ENCODE assay signal across 9 mouse cellular contexts in the genomic region with DNA sequence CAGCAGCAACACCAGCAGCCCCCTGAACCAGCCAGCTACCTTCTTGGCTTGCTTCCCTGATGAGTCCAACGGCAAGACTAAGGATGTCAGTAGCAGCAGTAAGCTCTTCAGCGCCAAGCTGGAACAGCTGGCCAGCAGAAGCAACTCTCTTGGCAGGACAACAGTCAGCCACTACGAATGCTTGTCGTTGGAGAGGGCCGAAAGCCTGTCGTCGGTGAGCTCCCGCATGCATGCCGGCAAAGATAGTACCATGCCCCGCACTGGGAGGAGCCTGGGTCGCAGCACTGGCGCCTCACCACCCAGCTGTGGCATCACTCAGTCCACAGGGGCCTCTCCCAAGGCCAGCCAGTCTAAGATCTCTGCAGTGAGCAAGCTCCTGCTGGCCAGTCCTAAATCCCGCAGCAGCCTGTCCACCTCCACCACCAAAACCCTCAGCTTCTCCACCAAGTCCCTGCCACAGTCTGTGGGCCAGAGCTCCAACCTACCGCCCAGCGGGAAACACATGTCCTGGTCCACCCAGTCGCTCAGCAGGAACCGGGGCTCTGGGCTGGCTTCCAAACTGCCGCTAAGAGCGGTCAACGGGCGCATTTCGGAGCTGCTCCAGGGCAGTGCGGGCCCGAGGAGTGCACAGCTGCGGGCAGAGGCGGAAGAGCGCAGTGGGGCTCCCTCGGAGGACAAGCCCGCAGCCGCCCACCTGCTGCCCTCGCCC.
DNase-seq lines count a peak whose midpoint lies in the region; ATAC-seq lines count a peak whose summit lies in the region.
"Had no signal": no experiment of that assay in that cellular context is flagged by ENCODE, and none has a peak within 500 bp of the region (broad histone marks: within the 10 kb centered on the region; RNA-seq: fewer than 3 reads in every experiment).

No protein-coding gene starts in this region.

- no peaks in the 10 kb centered on the region for H3K9me3 ChIP-seq in heart, embryonic 16.5 days (replicated peaks; ENCODE audit: control insufficient read depth, low read length)
- H3K9me3 ChIP-seq in forebrain, embryonic 11.5 days (ENCODE audit: control insufficient read depth, low read length): no peaks in the 10 kb centered on the region
- no peaks in the 10 kb centered on the region for H3K9me3 ChIP-seq in limb, embryonic 13.5 days
- H3K9me3 ChIP-seq: neural tube, embryonic 12.5 days had no signal

- 0 out of 2 replicates have a peak overlapping the region, but pooled peaks have one; percentile 1 for H3K4me2 ChIP-seq in heart, embryonic 16.5 days (ENCODE audit: low read depth, low read length)
- H3K4me2 ChIP-seq in forebrain, embryonic 11.5 days (ENCODE audit: low read depth, low read length, severe bottlenecking): peak overlapping the region; percentile 15; the same call in 1 of the 2 replicates
- H3K4me2 ChIP-seq in limb, embryonic 13.5 days (replicated peaks): no peak overlapping the region
- H3K4me2 ChIP-seq: neural tube, embryonic 12.5 days had no signal

- 0 out of 2 replicates have a peak, but pooled peaks have one; percentile 7 for ATAC-seq in heart, embryonic 16.5 days (replicated peaks; ENCODE audit: extremely low read depth, insufficient read depth, low FRiP score)
- ATAC-seq in forebrain, embryonic 11.5 days (replicated peaks; ENCODE audit: low FRiP score): no peak
- ATAC-seq in limb, embryonic 13.5 days (ENCODE audit: low FRiP score, low read depth): 0 out of 2 replicates have a peak, but pooled peaks have one; percentile 36

- WGBS in heart, embryonic 16.5 days: 43% methylated on average over 31 of the region's 31 CpGs
- WGBS in forebrain, embryonic 11.5 days: 51% methylated on average over 31 of the region's 31 CpGs
- WGBS in limb, embryonic 13.5 days: 72% methylated on average over 31 of the region's 31 CpGs

- no peaks in the 10 kb centered on the region for H3K27me3 ChIP-seq in heart, embryonic 16.5 days (ENCODE audit: control insufficient read depth, insufficient read depth, low read length)
- no peaks in the 10 kb centered on the region; the same call in 1 of the 2 replicates for H3K27me3 ChIP-seq in forebrain, embryonic 11.5 days (ENCODE audit: control insufficient read depth, insufficient read depth, low read length)
- H3K27me3 ChIP-seq in limb, embryonic 13.5 days: 0 out of 2 replicates have a peak, but pooled peaks cover 5% of the 10 kb centered on the region

- DNase-seq in heart, adult 9 months (ENCODE audit: low spot score in 2 of 2): no peak
- peak; percentile 61 for DNase-seq in adrenal gland, adult 2 months
- no peak for DNase-seq in forebrain, embryonic 11.5 days (ENCODE audit: low spot score)
- no peak for DNase-seq in left cerebral cortex, adult 8-10 months (ENCODE audit: low spot score in 2 of 2)
- DNase-seq in neural tube, embryonic 10.5 days (ENCODE audit: extremely low spot score, low spot score): no peak
- no peak for DNase-seq in ovary, adult 18-20 months (ENCODE audit: low spot score)

- no peak overlapping the region for H3K9ac ChIP-seq in heart, embryonic 16.5 days (ENCODE audit: low read length)
- no peak overlapping the region for H3K9ac ChIP-seq in forebrain, embryonic 11.5 days (ENCODE audit: low read length)
- no peak overlapping the region for H3K9ac ChIP-seq in limb, embryonic 13.5 days
- H3K9ac ChIP-seq: neural tube, embryonic 12.5 days had no signal

- H3K4me1 ChIP-seq in heart, embryonic 16.5 days (ENCODE audit: control insufficient read depth, insufficient read depth, low read length): peaks cover 3% of the 10 kb centered on the region
- H3K4me1 ChIP-seq in forebrain, embryonic 11.5 days (replicated peaks; ENCODE audit: control insufficient read depth, insufficient read depth, low read length): peaks cover 4% of the 10 kb centered on the region; the same call in 1 of the 2 replicates
- no peaks in the 10 kb centered on the region for H3K4me1 ChIP-seq in limb, embryonic 13.5 days

- no peak overlapping the region for H3K27ac ChIP-seq in heart, embryonic 16.5 days (ENCODE audit: low read length)
- no peak overlapping the region for H3K27ac ChIP-seq in forebrain, embryonic 11.5 days (ENCODE audit: low read depth, low read length)
- H3K27ac ChIP-seq in limb, embryonic 13.5 days: no peak overlapping the region
- H3K27ac ChIP-seq: neural tube, embryonic 12.5 days had no signal

- no peak overlapping the region for H3K4me3 ChIP-seq in heart, embryonic 16.5 days (ENCODE audit: low read length)
- no peak overlapping the region for H3K4me3 ChIP-seq in forebrain, embryonic 11.5 days (ENCODE audit: low read depth, low read length)
- H3K4me3 ChIP-seq in limb, embryonic 13.5 days: no peak overlapping the region
- H3K4me3 ChIP-seq: neural tube, embryonic 12.5 days had no signal

- H3K36me3 ChIP-seq in heart, embryonic 16.5 days (ENCODE audit: control insufficient read depth, insufficient read depth): peaks cover 12% of the 10 kb centered on the region
- H3K36me3 ChIP-seq in forebrain, embryonic 11.5 days (ENCODE audit: control insufficient read depth, insufficient read depth, low read length): no peaks in the 10 kb centered on the region
- peaks cover 72% of the 10 kb centered on the region for H3K36me3 ChIP-seq in limb, embryonic 13.5 days
